Mouse (Mus musculus) myocyte (in vitro differentiated cells): ENCODE measurements at regions not wholly inside any gene's neighbourhood (a gene's known extent, or its start where the extent isn't known, plus 50 kb on each side); places are given as distances from the start of the nearest gene placed in this dataset.

Source experiments
- H3K27me3 ChIP-seq: one replicate; pipeline ENCODE4 v1.6.1; 2011; ENCODE audit not compliant: control insufficient read depth, insufficient read depth, insufficient read length
- H3K36me3 ChIP-seq: one replicate; pipeline ENCODE4 v1.6.1; 2011; ENCODE audit not compliant: control insufficient read depth, insufficient read depth
- H3K4me2 ChIP-seq: one replicate; pipeline ENCODE4 v1.6.1; 2011; ENCODE audit warnings: low read depth, control low read depth
- H3K4me3 ChIP-seq: one replicate; pipeline ENCODE4 v1.5.1; 2011; ENCODE audit warnings: mild to moderate bottlenecking, control low read depth, moderate library complexity
- H3K79me2 ChIP-seq: one replicate; pipeline ENCODE4 v1.6.1; 2011; ENCODE audit not compliant: control insufficient read depth, insufficient read depth
- H3ac ChIP-seq: one replicate; pipeline ENCODE4 v1.6.1; 2011; ENCODE audit not compliant: control insufficient read depth, insufficient read length
- E2F4 ChIP-seq: IDR thresholded peaks from one replicate; pipeline ENCODE4 v1.6.1; 2011; ENCODE audit warnings: mild to moderate bottlenecking, control low read depth, moderate library complexity; ENCODE audit not compliant: insufficient read depth
- MAX ChIP-seq: IDR thresholded peaks from one replicate; pipeline ENCODE4 v1.6.1; 2011; ENCODE audit warnings: low read depth, mild to moderate bottlenecking, control low read depth
- MYOG ChIP-seq, 3 experiments: IDR thresholded peaks; one replicate each; pipeline ENCODE4 v1.6.1; 2011; ENCODE audit warnings: control low read depth in 2 of 3, low read depth in 2 of 3, mild to moderate bottlenecking in 2 of 3; ENCODE audit not compliant: insufficient read length in 2 of 3, control insufficient read depth in 1 of 3, insufficient read depth in 1 of 3
- POLR2AphosphoS2 ChIP-seq: IDR thresholded peaks from one replicate; pipeline ENCODE4 v1.6.1; 2011; ENCODE audit warnings: low read depth, control low read depth; ENCODE audit not compliant: insufficient read length
- REST ChIP-seq: IDR thresholded peaks from one replicate; pipeline ENCODE4 v1.6.1; 2011; ENCODE audit warnings: mild to moderate bottlenecking, control low read depth, moderate library complexity; ENCODE audit not compliant: insufficient read depth, insufficient read length
- SRF ChIP-seq: IDR thresholded peaks from one replicate; pipeline ENCODE4 v1.6.1; 2011; ENCODE audit warnings: low read depth; ENCODE audit not compliant: control insufficient read depth, insufficient read length
- TCF12 ChIP-seq: IDR thresholded peaks from one replicate; pipeline ENCODE4 v1.6.1; 2011; ENCODE audit warnings: mild to moderate bottlenecking, control low read depth; ENCODE audit not compliant: poor library complexity, insufficient read depth, severe bottlenecking
- TCF3 ChIP-seq: IDR thresholded peaks from one replicate; pipeline ENCODE4 v1.6.1; 2011; ENCODE audit warnings: low read depth, control low read depth; ENCODE audit not compliant: insufficient read length
- USF1 ChIP-seq: IDR thresholded peaks from one replicate; pipeline ENCODE4 v1.6.1; 2011; ENCODE audit warnings: low read depth, mild to moderate bottlenecking, control low read depth, moderate library complexity

DNA sequence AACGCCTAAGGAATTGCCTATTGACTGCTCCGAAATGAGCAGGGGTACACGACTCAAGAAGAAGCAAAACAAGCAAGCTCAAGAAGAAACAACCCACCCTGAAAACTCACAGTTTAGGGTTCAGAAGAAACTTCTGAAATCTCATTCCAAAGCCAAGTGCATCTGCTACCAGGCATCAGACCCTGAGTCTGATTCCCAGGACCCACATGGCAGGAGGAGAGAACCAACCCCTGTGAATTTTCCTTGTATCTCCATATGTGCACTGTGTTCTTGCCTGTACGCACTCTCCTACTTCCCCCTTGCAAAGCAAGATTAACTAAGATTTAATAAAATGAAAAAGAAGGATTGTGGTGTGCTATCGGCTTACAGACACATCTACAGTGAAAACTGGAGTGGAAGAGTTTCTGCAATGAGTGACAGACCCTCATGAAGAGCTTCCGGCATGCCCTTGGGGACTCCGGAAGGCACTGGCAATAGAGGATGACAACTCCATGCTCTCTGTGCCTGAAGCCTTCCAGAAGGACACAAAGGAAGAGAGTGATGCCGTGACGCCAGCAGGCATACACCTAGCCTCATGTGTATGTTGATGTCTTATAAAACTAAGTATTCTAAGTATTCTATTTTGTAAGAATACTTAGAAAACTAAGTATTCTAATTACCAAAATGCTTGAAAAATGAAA is 55.2 kb upstream of the 1110032F04Rik start:
- no peak overlapping the region for H3K4me3 ChIP-seq
- no peaks in the 10 kb centered on the region for H3K27me3 ChIP-seq
- TF ChIP-seq TCF3, result no peak
- no peak overlapping the region for H3ac ChIP-seq
- no peak overlapping the region for H3K4me2 ChIP-seq
- no peaks in the 10 kb centered on the region for H3K79me2 ChIP-seq
- H3K36me3 ChIP-seq, result no peaks in the 10 kb centered on the region

DNA sequence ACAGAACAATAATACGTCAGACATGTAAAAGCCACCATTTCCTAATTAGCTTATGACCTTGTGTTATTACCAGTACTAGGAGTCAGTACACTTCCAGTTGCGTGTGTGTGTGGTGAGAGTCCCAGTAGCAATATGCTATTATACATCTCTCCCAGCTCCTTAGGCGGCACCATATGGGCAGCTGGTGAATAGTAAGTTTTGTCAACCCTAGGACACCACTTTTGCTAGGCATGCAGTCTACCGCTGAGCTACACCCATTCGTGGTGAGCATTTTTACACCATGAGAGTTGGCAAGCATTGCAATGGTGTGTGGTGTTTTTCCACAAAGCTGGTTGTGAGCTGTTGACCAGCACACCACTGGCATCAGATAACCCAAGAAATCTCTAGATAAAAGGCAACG is 53.8 kb upstream of the 1110032F04Rik start:
- no peaks in the 10 kb centered on the region for H3K36me3 ChIP-seq
- no peak overlapping the region for H3K4me2 ChIP-seq
- H3K4me3 ChIP-seq, result no peak overlapping the region
- H3K79me2 ChIP-seq, result no peaks in the 10 kb centered on the region
- H3K27me3 ChIP-seq, result no peaks in the 10 kb centered on the region
- H3ac ChIP-seq, result no peak overlapping the region
- TF ChIP-seq TCF3 (no peak), USF1 (no peak), MAX (no peak)

DNA sequence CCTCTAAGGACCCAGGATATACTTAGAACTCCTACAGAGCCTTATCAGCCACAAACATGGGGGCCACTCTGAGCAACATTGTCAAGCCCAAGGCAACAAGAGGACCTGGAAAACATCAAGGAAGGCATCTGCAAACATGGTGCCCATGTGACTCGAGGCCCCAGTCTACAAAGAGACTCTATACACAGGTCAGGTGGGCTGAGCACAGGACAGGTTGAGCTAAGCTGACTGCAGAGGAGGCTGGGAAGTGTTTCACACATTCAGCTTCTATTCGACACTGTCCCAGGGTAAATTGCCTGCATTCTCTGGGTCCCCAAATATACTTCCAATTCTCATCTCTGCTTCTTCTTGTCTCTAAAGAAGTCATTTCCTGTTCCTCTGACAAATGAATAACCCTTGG is 52.1 kb upstream of the 1110032F04Rik start:
- no peaks in the 10 kb centered on the region for H3K27me3 ChIP-seq
- no peak overlapping the region for H3ac ChIP-seq
- H3K4me2 ChIP-seq, result no peak overlapping the region
- no peak overlapping the region for H3K4me3 ChIP-seq
- H3K79me2 ChIP-seq, result no peaks in the 10 kb centered on the region
- TF ChIP-seq MYOG (IDR thresholded peaks at IDR 0.05; ENCODE audit: control insufficient read depth in 1 of 3, insufficient read depth in 1 of 3, insufficient read length in 2 of 3, low read depth in 2 of 3), result no peak
- TF ChIP-seq POLR2AphosphoS2, result no peak
- TF ChIP-seq SRF, result no peak
- no peak for TF ChIP-seq MAX
- TF ChIP-seq TCF3, result no peak
- TF ChIP-seq REST, result no peak
- TF ChIP-seq TCF12, result no peak
- no peak for TF ChIP-seq E2F4
- no peaks in the 10 kb centered on the region for H3K36me3 ChIP-seq
